Mouse (Mus musculus) limb, embryonic 12.5 days (tissue): ENCODE measurements around the gene Syngap1. TPM values are rescaled to one million over a fixed set of nuclear protein-coding genes. Genes with fewer than 3 reads are reported as not detected.
"Not testable (repeated sequence)": the region's sequence is repeated elsewhere in the genome, so short reads cannot be mapped to it uniquely, and the experiment has no call there.

ENCODE experiments used
- ATAC-seq: fragments of 200-750 bp; cut with Nextera tagmentation; 2 replicates; pipeline ENCODE4 v1.8.0; 2017; ENCODE audit warnings: low read depth, moderate TSS enrichment; ENCODE audit not compliant: insufficient number of reproducible peaks, insufficient read depth, low FRiP score, low TSS enrichment
- H3K27ac ChIP-seq: fragments of 300-500 bp; sonication (generic); 2 replicates; pipeline ENCODE4 v1.5.1; 2016; ENCODE audit warnings: mild to moderate bottlenecking, moderate library complexity
- H3K27me3 ChIP-seq: fragments of 300-500 bp; sonication (generic); 2 replicates; pipeline ENCODE4 v1.6.1; 2016; ENCODE audit warnings: mild to moderate bottlenecking, moderate library complexity
- H3K36me3 ChIP-seq: fragments of 300-500 bp; sonication (generic); 2 replicates; pipeline ENCODE4 v1.6.1; 2016; ENCODE audit warnings: mild to moderate bottlenecking, moderate library complexity
- H3K4me1 ChIP-seq: fragments of 300-500 bp; sonication (generic); replicated peaks from 2 replicates; pipeline ENCODE4 v1.6.1; 2016
- H3K4me2 ChIP-seq: fragments of 300-500 bp; sonication (generic); 2 replicates; pipeline ENCODE4 v1.6.1; 2016; ENCODE audit warnings: mild to moderate bottlenecking, moderate library complexity
- H3K4me3 ChIP-seq: fragments of 300-500 bp; sonication (generic); replicated peaks from 2 replicates; pipeline ENCODE4 v1.5.1; 2016; ENCODE audit warnings: mild to moderate bottlenecking
- H3K9ac ChIP-seq: fragments of 300-500 bp; sonication (generic); replicated peaks from 2 replicates; pipeline ENCODE4 v1.6.1; 2016; ENCODE audit warnings: mild to moderate bottlenecking, moderate library complexity
- H3K9me3 ChIP-seq: fragments of 300-500 bp; sonication (generic); 2 replicates; pipeline ENCODE4 v1.6.1; 2016; ENCODE audit warnings: mild to moderate bottlenecking, moderate library complexity
- WGBS: fragments of 180-500 bp; shearing (Covaris S2); methylation state at CpG from one replicate; pipeline ENCODE4 v1.1.7; 2016; 5-methylcytosine and 5-hydroxymethylcytosine counted together
- polyA plus RNA-seq: library from polyadenylated mRNA; unstranded; fragments of >200 nt; fragmentation: Nextera tagmentation; extraction: Ambion mirVana; gene quantifications from 2 replicates; pipeline ENCODE4 v1.2.1, GENCODE M21; 2016

The Syngap1 gene
- polyA plus RNA-seq, 1 experiment from 2014 or later, result 3.4 TPM

DNA sequence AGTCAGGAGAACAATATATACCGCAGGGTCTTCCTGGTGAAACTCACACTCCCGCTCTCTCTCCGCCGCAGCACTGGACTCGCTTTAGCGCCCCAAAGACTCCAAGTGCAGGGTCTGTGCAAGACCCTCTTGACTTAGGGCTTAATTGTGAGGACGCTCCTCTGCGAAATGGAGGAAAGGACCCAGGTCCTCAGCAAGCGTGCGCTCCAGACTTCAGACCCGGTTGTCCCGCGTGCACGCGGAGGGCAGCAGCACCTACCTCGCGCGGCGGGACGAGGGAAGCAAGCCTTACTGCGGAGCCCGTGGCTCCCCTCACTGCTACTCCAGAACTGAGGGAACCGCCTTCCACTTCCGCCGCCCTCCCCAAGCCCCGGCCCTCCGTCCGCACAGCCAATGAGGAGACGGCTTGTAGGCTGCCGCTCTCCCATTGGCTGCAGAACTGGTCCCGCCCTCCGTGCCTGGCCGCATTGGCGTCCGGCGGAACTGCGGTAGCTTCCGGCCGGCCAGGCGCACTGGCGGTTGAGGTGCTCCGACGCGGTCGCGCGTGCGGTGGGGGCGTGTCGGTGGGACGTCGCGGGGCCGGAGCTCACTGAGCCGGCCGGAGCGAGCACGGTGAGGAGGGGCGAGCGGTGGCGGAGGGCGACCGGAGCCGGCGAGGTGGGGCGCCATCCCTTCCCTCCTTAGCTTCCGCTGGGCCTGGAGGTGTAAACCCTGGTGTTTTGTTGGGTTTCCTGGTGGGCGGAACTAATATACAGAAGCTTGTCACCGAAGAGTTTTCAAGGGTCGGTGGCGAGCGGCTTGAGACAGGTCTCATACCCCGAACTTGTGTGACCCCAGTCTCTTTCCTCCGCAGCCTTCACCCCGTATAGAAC is 31.9 kb downstream of the Syngap1 start, which contains the start of gene Zbtb9:
Zbtb9 (plus strand) TSS at position 465 of the 872 bp plus-strand sequence.
- peak within 1 kb of the TSS; percentile 82 for H3K4me3 ChIP-seq
- peaks cover 32% of the 10 kb centered on the region for H3K4me1 ChIP-seq
- no peaks in the 10 kb centered on the region for H3K9me3 ChIP-seq
- WGBS, result under 1% methylated on average over 75 of the region's 75 CpGs
- H3K9ac ChIP-seq, result peak within 1 kb of the TSS; percentile 65
- peak within 1 kb of the TSS; percentile 89 for H3K27ac ChIP-seq
- peak within 1 kb of the TSS; percentile 74 for H3K4me2 ChIP-seq
- ATAC-seq, result peak; percentile 98
- no peaks in the 10 kb centered on the region for H3K27me3 ChIP-seq
- H3K36me3 ChIP-seq, result peaks cover 57% of the 10 kb centered on the region

DNA sequence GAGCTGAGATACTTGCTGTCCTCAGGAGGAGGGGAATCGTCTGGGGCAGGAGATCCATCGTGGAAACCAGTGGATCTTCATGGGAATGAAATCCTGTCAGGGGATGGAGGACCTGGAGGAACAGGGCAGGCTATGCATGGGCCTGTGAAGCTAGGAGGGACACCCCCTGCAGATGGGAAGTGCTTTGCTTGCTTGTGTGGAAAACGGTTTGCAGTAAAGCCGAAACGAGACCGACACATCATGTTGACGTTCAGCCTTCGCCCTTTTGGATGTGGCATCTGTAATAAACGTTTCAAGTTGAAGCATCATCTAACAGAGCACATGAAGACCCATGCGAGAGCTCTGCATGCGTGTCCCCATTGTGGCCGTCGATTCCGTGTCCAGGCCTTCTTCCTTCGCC is 33.5 kb downstream of the Syngap1 start:
- no peak for ATAC-seq
- WGBS, result 93% methylated on average over 15 of the region's 15 CpGs
- H3K4me1 ChIP-seq, result peaks cover 32% of the 10 kb centered on the region

DNA sequence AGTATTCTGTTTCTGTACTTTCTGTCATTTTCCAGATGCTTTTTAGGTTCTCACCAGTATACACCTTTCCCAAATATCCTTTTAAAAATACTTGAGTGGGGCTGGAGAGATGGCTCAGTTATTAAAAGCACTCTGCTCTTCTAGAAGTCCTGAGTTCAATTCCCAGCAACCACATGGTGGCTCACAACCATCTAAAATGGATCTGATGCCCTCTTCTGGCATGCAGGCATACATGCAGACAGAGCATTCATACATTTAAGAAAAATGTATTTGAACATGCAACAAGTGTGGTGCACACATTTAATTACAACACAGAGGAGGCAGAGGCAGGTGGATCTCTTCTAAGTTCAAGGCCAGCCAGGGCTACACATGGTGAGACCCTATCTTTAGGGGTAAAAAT is 34.4 kb downstream of the Syngap1 start:
- H3K4me1 ChIP-seq, result peaks cover 32% of the 10 kb centered on the region

More for the DNA sequence above, 33.5 kb downstream of the Syngap1 start:
- Histone ChIP-seq H3K9ac (no peak overlapping the region), H3K4me2 (peak overlapping the region; percentile 74; the same call in 1 of the 2 replicates), H3K4me3 (0 out of 2 replicates have a peak overlapping the region, but pooled peaks have one; percentile 82), H3K9me3 (no peaks in the 10 kb centered on the region), H3K27ac (no peak overlapping the region), H3K27me3 (no peaks in the 10 kb centered on the region), H3K36me3 (peaks cover 65% of the 10 kb centered on the region)

DNA sequence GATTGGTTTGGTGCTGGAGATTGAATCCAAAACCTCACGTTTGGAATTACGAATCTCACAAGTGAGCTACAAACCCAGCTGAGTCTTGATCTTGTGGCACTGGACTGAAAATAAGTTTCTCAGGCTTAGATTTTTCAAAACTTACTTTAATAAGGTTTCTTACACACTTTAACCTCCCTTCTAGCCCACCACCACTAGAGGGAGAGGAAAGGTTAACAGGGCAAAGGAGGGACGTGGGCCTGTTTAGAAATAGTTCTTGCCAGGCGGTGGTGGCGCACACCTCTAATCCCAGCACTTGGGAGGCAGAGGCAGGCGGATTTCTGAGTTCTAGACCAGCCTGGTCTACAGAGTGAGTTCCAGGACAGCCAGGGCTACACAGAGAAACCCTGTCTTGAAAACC is 36.3 kb downstream of the Syngap1 start:
- WGBS, result 88% methylated on average over 6 of the region's 6 CpGs
- not testable (repeated sequence) for ATAC-seq, H3K4me3 ChIP-seq, H3K27ac ChIP-seq, H3K27me3 ChIP-seq, H3K9me3 ChIP-seq, H3K9ac ChIP-seq, H3K4me2 ChIP-seq
- peaks cover 19% of the 10 kb centered on the region for H3K4me1 ChIP-seq
- H3K36me3 ChIP-seq, result peaks cover 68% of the 10 kb centered on the region

More for the DNA sequence above, 34.4 kb downstream of the Syngap1 start:
- peaks cover 70% of the 10 kb centered on the region for H3K36me3 ChIP-seq
- no peaks in the 10 kb centered on the region for H3K27me3 ChIP-seq
- no peak overlapping the region for H3K4me2 ChIP-seq
- no peak overlapping the region for H3K4me3 ChIP-seq
- H3K9ac ChIP-seq, result no peak overlapping the region
- H3K9me3 ChIP-seq, result no peaks in the 10 kb centered on the region
- H3K27ac ChIP-seq, result no peak overlapping the region
- ATAC-seq, result no peak

DNA sequence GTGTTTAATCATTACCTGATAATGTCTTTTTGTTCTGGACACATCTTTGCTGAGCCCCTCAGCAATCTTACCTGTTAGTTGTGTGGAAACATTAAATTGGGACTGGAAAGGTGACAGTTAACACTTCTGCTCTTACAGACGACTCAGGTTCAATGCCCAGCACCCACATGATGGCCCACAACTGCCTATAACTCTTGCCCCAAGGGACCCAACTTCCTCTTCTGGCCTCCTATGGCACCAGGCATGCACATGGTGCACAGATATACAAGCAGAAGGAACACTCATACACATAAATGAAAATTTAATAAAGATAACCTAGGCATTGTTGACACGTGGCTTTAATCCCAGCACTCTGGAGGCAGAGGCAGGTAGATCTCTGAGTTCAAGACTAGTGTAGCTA is 38.4 kb downstream of the Syngap1 start:
- Histone ChIP-seq H3K4me1 (peaks cover 11% of the 10 kb centered on the region), H3K27ac (no peak overlapping the region), H3K36me3 (peaks cover 65% of the 10 kb centered on the region), H3K4me2 (no peak overlapping the region), H3K27me3 (no peaks in the 10 kb centered on the region), H3K9ac (no peak overlapping the region), H3K4me3 (no peak overlapping the region), H3K9me3 (no peaks in the 10 kb centered on the region)
- no peak for ATAC-seq
- 79% methylated on average over 2 of the region's 2 CpGs for WGBS

DNA sequence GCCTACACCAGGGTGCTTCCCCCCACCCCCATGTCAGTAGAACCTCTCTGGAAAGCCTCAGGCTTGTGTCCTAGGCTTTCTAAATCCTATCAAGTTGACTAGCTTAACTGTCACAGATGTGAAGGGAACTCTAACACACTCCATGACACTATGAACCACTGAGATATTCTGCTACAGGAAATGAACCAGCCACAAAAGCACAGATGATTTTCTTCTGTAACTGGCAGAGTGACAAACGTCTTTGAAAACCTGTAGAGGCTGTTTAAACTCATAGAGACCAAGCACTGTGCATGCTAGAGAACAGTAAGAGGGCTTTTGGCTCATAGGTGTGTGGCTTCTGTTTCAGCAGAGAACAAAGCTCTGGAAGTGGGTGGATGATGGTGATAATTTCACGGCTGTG is 40.0 kb downstream of the Syngap1 start:
- WGBS, result 76% methylated on average over 2 of the region's 2 CpGs
- Histone ChIP-seq H3K36me3 (peaks cover 49% of the 10 kb centered on the region), H3K27me3 (no peaks in the 10 kb centered on the region)

DNA sequence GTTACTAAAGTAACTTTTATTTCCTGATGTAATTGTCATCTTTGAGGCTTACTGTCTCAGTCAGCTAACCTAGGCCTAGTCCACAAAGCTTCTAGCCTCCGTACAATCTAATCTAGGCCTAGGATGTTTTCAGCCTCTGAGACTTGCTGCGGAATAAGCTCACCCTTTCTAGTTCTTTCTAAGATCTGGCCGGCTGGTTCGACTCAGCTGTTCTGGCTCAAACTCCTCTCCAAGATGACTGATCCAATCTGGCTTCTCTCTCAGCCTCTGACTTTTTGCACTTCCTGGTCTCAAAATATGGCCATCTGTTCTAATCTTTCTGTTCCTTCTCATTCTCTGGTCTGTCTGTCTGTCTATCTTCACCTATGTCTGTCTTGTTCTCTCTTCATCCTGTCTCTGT is 42.3 kb downstream of the Syngap1 start:
- H3K4me3 ChIP-seq, result no peak overlapping the region
- 94% methylated on average over 4 of the region's 4 CpGs for WGBS
- H3K4me1 ChIP-seq, result no peaks in the 10 kb centered on the region
- no peak overlapping the region for H3K27ac ChIP-seq
- no peak overlapping the region for H3K4me2 ChIP-seq
- peaks cover 26% of the 10 kb centered on the region for H3K36me3 ChIP-seq
- ATAC-seq, result no peak
- no peaks in the 10 kb centered on the region for H3K27me3 ChIP-seq
- H3K9me3 ChIP-seq, result no peaks in the 10 kb centered on the region
- H3K9ac ChIP-seq, result no peak overlapping the region

More for the DNA sequence above, 40.0 kb downstream of the Syngap1 start:
- Histone ChIP-seq H3K4me3 (no peak overlapping the region), H3K4me2 (no peak overlapping the region), H3K27ac (no peak overlapping the region), H3K9ac (no peak overlapping the region; the same call in 1 of the 2 replicates), H3K9me3 (no peaks in the 10 kb centered on the region), H3K4me1 (0 out of 2 replicates have a peak, but pooled peaks cover 3% of the 10 kb centered on the region)
- ATAC-seq, result no peak

- no peaks in the 10 kb centered on the region for H3K9me3 ChIP-seq
- WGBS, result 90% methylated on average over 10 of the region's 10 CpGs
- H3K27me3 ChIP-seq, result no peaks in the 10 kb centered on the region
- no peak overlapping the region for H3K9ac ChIP-seq
- no peak overlapping the region for H3K4me2 ChIP-seq
- H3K4me1 ChIP-seq, result no peaks in the 10 kb centered on the region
- H3K36me3 ChIP-seq, result peaks cover 4% of the 10 kb centered on the region; the same call in 1 of the 2 replicates
- H3K27ac ChIP-seq, result no peak overlapping the region
- no peak overlapping the region for H3K4me3 ChIP-seq
- no peak for ATAC-seq
These were observed 44.6 kb downstream of the Syngap1 start for GRCm38 (mm10) chr17:26985503-26986179.

DNA sequence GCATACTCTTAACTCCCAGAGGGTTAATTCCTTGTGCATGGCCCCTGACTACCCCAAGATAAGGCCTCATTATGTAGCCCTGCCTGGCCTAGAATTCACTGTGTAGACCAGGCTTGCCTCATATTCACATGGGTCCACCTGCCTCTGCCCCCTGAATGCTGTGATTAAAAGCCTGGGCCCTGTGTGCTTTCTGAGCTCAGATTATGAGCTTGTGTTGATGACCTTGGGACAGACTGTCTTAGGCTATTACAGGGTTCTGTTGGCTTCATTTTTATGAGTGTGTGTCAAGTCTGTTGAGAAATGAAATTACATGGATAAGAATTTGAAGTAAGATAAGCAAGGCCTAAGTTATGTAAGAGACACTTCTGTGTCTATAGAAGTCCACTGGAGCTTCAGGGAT is 49.5 kb downstream of the Syngap1 start:
- no peak for ATAC-seq
- no peak overlapping the region for H3K4me2 ChIP-seq
- no peaks in the 10 kb centered on the region for H3K36me3 ChIP-seq
- no peak overlapping the region for H3K27ac ChIP-seq
- H3K4me3 ChIP-seq, result no peak overlapping the region
- H3K9me3 ChIP-seq, result no peaks in the 10 kb centered on the region
- no peak overlapping the region for H3K9ac ChIP-seq
- H3K27me3 ChIP-seq, result no peaks in the 10 kb centered on the region
- 0 out of 2 replicates have a peak, but pooled peaks cover under 1% of the 10 kb centered on the region for H3K4me1 ChIP-seq

DNA sequence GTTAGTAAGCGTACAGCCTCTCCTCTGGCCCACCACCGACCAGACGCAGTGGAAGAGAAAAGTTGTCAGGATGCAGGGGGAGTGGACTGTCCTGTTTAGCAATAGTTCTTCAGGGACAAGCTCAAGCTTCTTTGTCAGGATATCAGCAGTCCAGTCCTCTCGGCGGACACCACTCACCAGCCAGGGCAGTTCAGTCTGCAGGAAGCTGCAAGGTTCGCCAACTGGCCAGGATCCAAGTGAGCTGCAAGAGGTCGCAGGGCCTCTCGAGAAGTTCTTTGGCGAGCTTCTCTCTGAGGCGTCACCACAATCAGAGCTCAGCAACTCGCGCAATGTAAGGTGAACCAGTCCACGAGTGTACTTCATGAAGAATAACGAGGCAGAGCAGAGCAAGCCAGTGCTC is 53.4 kb downstream of the Syngap1 start:
- Histone ChIP-seq H3K4me1 (0 out of 2 replicates have a peak, but pooled peaks cover 7% of the 10 kb centered on the region), H3K27ac (no peak overlapping the region), H3K27me3 (no peaks in the 10 kb centered on the region), H3K9ac (no peak overlapping the region), H3K36me3 (no peaks in the 10 kb centered on the region), H3K4me3 (no peak overlapping the region), H3K9me3 (no peaks in the 10 kb centered on the region), H3K4me2 (no peak overlapping the region)
- WGBS, result 86% methylated on average over 14 of the region's 14 CpGs
- ATAC-seq, result no peak

GRCm38 (mm10) chr17:26995006-26995405 is 54.0 kb downstream of the Syngap1 start:
- H3K4me1 ChIP-seq, result peaks cover 8% of the 10 kb centered on the region; the same call in 1 of the 2 replicates
- H3K27me3 ChIP-seq, result no peaks in the 10 kb centered on the region
- H3K4me2 ChIP-seq, result no peak overlapping the region
- no peaks in the 10 kb centered on the region for H3K9me3 ChIP-seq
- no peak for ATAC-seq
- H3K9ac ChIP-seq, result no peak overlapping the region
- no peak overlapping the region for H3K4me3 ChIP-seq
- no peak overlapping the region for H3K27ac ChIP-seq
- 75% methylated on average over 6 of the region's 6 CpGs for WGBS
- H3K36me3 ChIP-seq, result no peaks in the 10 kb centered on the region
